Mouse (Mus musculus): ENCODE data around the gene Onecut1. TPM values are rescaled to one million over a fixed set of nuclear protein-coding genes. Genes with fewer than 3 reads are reported as not detected.

Onecut1 gene
- total and polyA plus RNA-seq, 3 experiments: not detected

- H3K4me3 ChIP-seq (ENCODE audit: control insufficient read depth in 1 of 2, insufficient read depth in 1 of 2, low read depth in 2 of 2, low read length in 2 of 2): no peak overlapping the region
- H3K79me2 ChIP-seq (ENCODE audit: control insufficient read depth, insufficient read depth, low read length, poor library complexity): no peaks in the 10 kb centered on the region
- DNase-seq (ENCODE audit: low read depth, low spot score): no peak
- H3K4me1 ChIP-seq (ENCODE audit: control insufficient read depth in 1 of 2, insufficient read depth in 2 of 2, low read length in 2 of 2): no peaks in the 10 kb centered on the region
- H3K9ac ChIP-seq (ENCODE audit: control insufficient read depth, low read depth, low read length, poor library complexity, severe bottlenecking): no peak overlapping the region
- no peaks in the 10 kb centered on the region for H3K9me3 ChIP-seq (replicated peaks; ENCODE audit: insufficient read depth, low read length)
- H3K27me3 ChIP-seq (ENCODE audit: control insufficient read depth in 1 of 2, insufficient read depth in 2 of 2, low read length in 2 of 2): no peaks in the 10 kb centered on the region; a peak in 3 of 4 replicates
- no peak overlapping the region for H3K27ac ChIP-seq (ENCODE audit: control insufficient read depth, low read depth, low read length)
- H3K36me3 ChIP-seq (ENCODE audit: control insufficient read depth in 1 of 2, insufficient read depth in 2 of 2, low read length in 2 of 2): no peaks in the 10 kb centered on the region
- TF ChIP-seq MEF2A (IDR thresholded peaks at IDR 0.05; ENCODE audit: extremely low read depth, insufficient replicate concordance, low read depth, low read length, poor library complexity, severe bottlenecking): no peak
- no peak for TF ChIP-seq HCFC1 (IDR thresholded peaks at IDR 0.05; ENCODE audit: low read depth, low read length)
- TF ChIP-seq MAX (IDR thresholded peaks at IDR 0.05; ENCODE audit: low read length): no peak
- no peak for TF ChIP-seq BHLHE40 (IDR thresholded peaks at IDR 0.05; ENCODE audit: borderline replicate concordance, low read depth, low read length)
- no peak for TF ChIP-seq KAT2A (conservative IDR thresholded peaks at IDR 0.05; ENCODE audit: low read depth, low read length)
These were observed 51.1 kb downstream of the Onecut1 start for GRCm38 (mm10) chr9:74912619-74913376.

- no peaks in the 10 kb centered on the region for H3K9me3 ChIP-seq (replicated peaks; ENCODE audit: insufficient read depth, low read length)
- H3K4me3 ChIP-seq (ENCODE audit: control insufficient read depth in 1 of 2, insufficient read depth in 1 of 2, low read depth in 2 of 2, low read length in 2 of 2): no peak overlapping the region
- H3K4me1 ChIP-seq (ENCODE audit: control insufficient read depth in 1 of 2, insufficient read depth in 2 of 2, low read length in 2 of 2): no peaks in the 10 kb centered on the region
- TF ChIP-seq E2F4 (IDR thresholded peaks at IDR 0.05; ENCODE audit: borderline replicate concordance, low read depth, low read length): no peak
- H3K27me3 ChIP-seq (ENCODE audit: control insufficient read depth in 1 of 2, insufficient read depth in 2 of 2, low read length in 2 of 2): no peaks in the 10 kb centered on the region; a peak in 2 of 4 replicates
- no peak for DNase-seq (ENCODE audit: low read depth, low spot score)
- H3K36me3 ChIP-seq (ENCODE audit: control insufficient read depth in 1 of 2, insufficient read depth in 2 of 2, low read length in 2 of 2): no peaks in the 10 kb centered on the region
- no peaks in the 10 kb centered on the region for H3K79me2 ChIP-seq (ENCODE audit: control insufficient read depth, insufficient read depth, low read length, poor library complexity)
- H3K27ac ChIP-seq (ENCODE audit: control insufficient read depth, low read depth, low read length): no peak overlapping the region
- no peak overlapping the region for H3K9ac ChIP-seq (ENCODE audit: control insufficient read depth, low read depth, low read length, poor library complexity, severe bottlenecking)
These were observed 53.9 kb downstream of the Onecut1 start for GRCm38 (mm10) chr9:74915611-74916010.

GRCm38 (mm10) chr9:74920450-74920849, 58.7 kb downstream of the Onecut1 start:
- H3K9me3 ChIP-seq (replicated peaks; ENCODE audit: insufficient read depth, low read length): no peaks in the 10 kb centered on the region
- DNase-seq (ENCODE audit: low read depth, low spot score): no peak
- no peaks in the 10 kb centered on the region; a peak in 1 of 4 replicates for H3K27me3 ChIP-seq (ENCODE audit: control insufficient read depth in 1 of 2, insufficient read depth in 2 of 2, low read length in 2 of 2)
- no peaks in the 10 kb centered on the region for H3K36me3 ChIP-seq (ENCODE audit: control insufficient read depth in 1 of 2, insufficient read depth in 2 of 2, low read length in 2 of 2)
- TF ChIP-seq SMC3 (IDR thresholded peaks at IDR 0.05; ENCODE audit: low read depth, low read length) (no peak), POLR2AphosphoS5 (IDR thresholded peaks at IDR 0.05; ENCODE audit: borderline replicate concordance, low read depth, low read length) (no peak), ETS1 (IDR thresholded peaks at IDR 0.05; ENCODE audit: low read depth, low read length) (no peak), ZKSCAN1 (IDR thresholded peaks at IDR 0.05; ENCODE audit: low read depth, low read length) (no peak), HCFC1 (IDR thresholded peaks at IDR 0.05; ENCODE audit: low read depth, low read length) (no peak), CHD2 (IDR thresholded peaks at IDR 0.05; ENCODE audit: low read length) (no peak), MAZ (IDR thresholded peaks at IDR 0.05; ENCODE audit: low read depth, low read length) (no peak), EP300 (IDR thresholded peaks at IDR 0.05; ENCODE audit: low read depth in 1 of 2, low read length in 2 of 2) (no peak)
- no peak overlapping the region for H3K9ac ChIP-seq (ENCODE audit: control insufficient read depth, low read depth, low read length, poor library complexity, severe bottlenecking)
- no peaks in the 10 kb centered on the region for H3K79me2 ChIP-seq (ENCODE audit: control insufficient read depth, insufficient read depth, low read length, poor library complexity)
- H3K4me3 ChIP-seq (ENCODE audit: control insufficient read depth in 1 of 2, insufficient read depth in 1 of 2, low read depth in 2 of 2, low read length in 2 of 2): no peak overlapping the region
- no peaks in the 10 kb centered on the region for H3K4me1 ChIP-seq (ENCODE audit: control insufficient read depth in 1 of 2, insufficient read depth in 2 of 2, low read length in 2 of 2)
- no peak overlapping the region for H3K27ac ChIP-seq (ENCODE audit: control insufficient read depth, low read depth, low read length)

Data from MEL (cell line).